Mouse (Mus musculus) neural tube, postnatal 0 days (tissue): ENCODE measurements around the gene Slc34a2. TPM values are rescaled to one million over a fixed set of nuclear protein-coding genes. Genes with fewer than 3 reads are reported as not detected.

Experiments used
- polyA plus RNA-seq: library from polyadenylated mRNA; unstranded; fragments of >200 nt; fragmentation: Nextera tagmentation; extraction: Ambion mirVana; gene quantifications from 2 replicates; pipeline ENCODE4 v1.2.1, GENCODE M21; 2015

Slc34a2 gene
- polyA plus RNA-seq, result 0.05 and 0.13 TPM in 2 replicates

GRCm38 (mm10) chr5:53037781-53038180 lies at the start of gene Slc34a2:
Gene Slc34a2 (plus strand): TSS chr5:53038081.

Other genes starting within 250 kb of the Slc34a2 start
- gene Anapc4, start 204.1 kb upstream of the Slc34a2 start, polyA plus RNA-seq, result 69.3 and 74.3 TPM in 2 replicates
- 5.1 and 5.6 TPM in 2 replicates for gene Sel1l3, start 175.8 kb downstream of the Slc34a2 start, polyA plus RNA-seq
- 89.2 and 94.0 TPM in 2 replicates for gene Smim20, start 229.0 kb downstream of the Slc34a2 start, polyA plus RNA-seq